Comparison of ENCODE assay signal across 8 mouse cellular contexts in genomic region chr17:15705303-15706284, GRCm38 (mm10). TPM values are rescaled to one million over a fixed set of nuclear protein-coding genes. Genes with fewer than 3 reads are reported as not detected.
DNase-seq lines count a peak whose midpoint lies in the region; ATAC-seq and TF ChIP-seq lines count a peak whose summit lies in the region.

No protein-coding gene starts in this region.

- WGBS in hindbrain, embryonic 14.5 days = 0% methylated on average over 68 of the region's 89 CpGs

- peaks cover 29% of the 10 kb centered on the region for H3K4me1 ChIP-seq in hindbrain, embryonic 14.5 days (replicated peaks; ENCODE audit: control insufficient read depth, insufficient read depth, low read length)
- H3K4me1 ChIP-seq in megakaryocyte, embryonic 14.5 days = peaks cover 42% of the 10 kb centered on the region

- H3K27ac ChIP-seq in hindbrain, embryonic 14.5 days = peak overlapping the region; percentile 94
- peak overlapping the region; percentile 90 for H3K27ac ChIP-seq in left cerebral cortex, adult 2 months

- peak overlapping the region; percentile 81 for H3K9ac ChIP-seq in hindbrain, embryonic 14.5 days

- in situ Hi-C loops in Patski (cut with MboI; ENCODE audit: low pct_unique_long_range_greater_than_20kb) = loop anchor here (25.0 kb wide), 1 partner anchor 643 kb away; no protein-coding TSS in a partner anchor

- H3K27me3 ChIP-seq in Patski = no peaks in the 10 kb centered on the region
- no peaks in the 10 kb centered on the region for H3K27me3 ChIP-seq in hindbrain, embryonic 14.5 days (ENCODE audit: control insufficient read depth, insufficient read depth, low read length)
- H3K27me3 ChIP-seq in megakaryocyte, embryonic 14.5 days (replicated peaks) = no peaks in the 10 kb centered on the region

- CTCF ChIA-PET in Patski (lab: Charles Lee) = interaction anchor here (1.5 kb wide), 1 partner anchor 10 kb away, joined by 6 read pairs; no protein-coding TSS in a partner anchor

- ATAC-seq in Patski = peak; percentile 49
- ATAC-seq in hindbrain, embryonic 14.5 days (ENCODE audit: low FRiP score) = peak; percentile 71

- POLR2A ChIA-PET in Patski (lab: Charles Lee) = no interaction called here

- peak; percentile 38 for TF ChIP-seq CTCF in Patski (IDR thresholded peaks at IDR 0.05)
- TF ChIP-seq CTCF in left cerebral cortex, adult 2 months (IDR thresholded peaks at IDR 0.05) = no peak; the same call in none of the 2 replicates

- H3K4me2 ChIP-seq in hindbrain, embryonic 14.5 days (replicated peaks) = peak overlapping the region; percentile 98

- H3K9me3 ChIP-seq in hindbrain, embryonic 14.5 days (ENCODE audit: control insufficient read depth, low read length) = no peaks in the 10 kb centered on the region
- no peaks in the 10 kb centered on the region for H3K9me3 ChIP-seq in megakaryocyte, embryonic 14.5 days

- peak overlapping the region; percentile 84 for H3K4me3 ChIP-seq in hindbrain, embryonic 14.5 days (replicated peaks; ENCODE audit: low read length)
- peak overlapping the region; percentile 90 for H3K4me3 ChIP-seq in left cerebral cortex, adult 2 months
- H3K4me3 ChIP-seq in megakaryocyte, embryonic 14.5 days (replicated peaks) = peak overlapping the region; percentile 96

- intact Hi-C loops in left cerebral cortex, adult 2 months (cut with DNase I) = loop anchor here (5.0 to 10.0 kb wide), 3 partner anchors 83 to 178 kb away; partner anchors contain the start of genes Pdcd2 and Prdm9

- H3K36me3 ChIP-seq in hindbrain, embryonic 14.5 days (replicated peaks; ENCODE audit: control insufficient read depth, insufficient read depth) = peaks cover 19% of the 10 kb centered on the region
- H3K36me3 ChIP-seq in megakaryocyte, embryonic 14.5 days (replicated peaks; ENCODE audit: low read length) = peaks cover 34% of the 10 kb centered on the region

- no peak for DNase-seq in Patski (ENCODE audit: low read depth, low spot score)
- DNase-seq in cerebellum, adult 9-10 months = peak; percentile 58
- peak; percentile 7 to 10 for DNase-seq in frontal cortex, postnatal 25 days (ENCODE audit: low spot score in 2 of 2)
- DNase-seq in hindbrain, embryonic 14.5 days (ENCODE audit: low spot score) = peak; percentile 39
- DNase-seq in left cerebral cortex, adult 2 months (ENCODE audit: extremely low spot score in 1 of 2, low spot score in 2 of 2) = peak; percentile 32 to 41
- peak; percentile 35 to 44 for DNase-seq in right cerebral cortex, postnatal 10 days (ENCODE audit: low spot score in 2 of 2)
- peak; percentile 38 to 40 for DNase-seq in urinary bladder, postnatal 36 days (ENCODE audit: low spot score in 2 of 2)

RNA-seq across cellular contexts. Expression of gene Chd1, which starts 0.8 kb away (rescaled TPM):
- 32.6 TPM for polyA plus RNA-seq in Patski (2021)
- 21.3 and 21.8 TPM in 2 replicates for polyA plus RNA-seq in hindbrain, embryonic 14.5 days (2014; fragmentation: Nextera tagmentation; extraction: Ambion mirVana)
- 10 to 100 TPM; 25.0 to 28.5 TPM for total RNA-seq in left cerebral cortex, adult 2 months (2021)
- 9.0 and 40.3 TPM in 2 replicates for polyA plus RNA-seq in megakaryocyte, embryonic 14.5 days (2012; ENCODE audit: insufficient read depth, low replicate concordance)
